Mouse (Mus musculus): ENCODE measurements around the gene Lama4. TPM values are rescaled to one million over a fixed set of nuclear protein-coding genes. Genes with fewer than 3 reads are reported as not detected.

Gene Lama4
- polyA plus RNA-seq, 1 experiment from 2014 or later = 20.2 TPM

GRCm38 (mm10) chr10:39104803-39105449 lies 139.6 kb downstream of the Lama4 start:
- Histone ChIP-seq H3K4me2 (replicated peaks; ENCODE audit: low read depth, low read length) (no peak overlapping the region), H3K36me3 (ENCODE audit: control insufficient read depth, insufficient read depth, low read length) (no peaks in the 10 kb centered on the region), H3K9ac (ENCODE audit: low read depth, low read length) (no peak overlapping the region), H3K27ac (ENCODE audit: low read depth, low read length) (no peak overlapping the region), H3K9me3 (ENCODE audit: control insufficient read depth, low read length) (no peaks in the 10 kb centered on the region), H3K4me3 (ENCODE audit: low read depth, low read length) (no peak overlapping the region), H3K4me1 (replicated peaks; ENCODE audit: control insufficient read depth, insufficient read depth, low read length) (no peaks in the 10 kb centered on the region), H3K27me3 (ENCODE audit: control insufficient read depth, insufficient read depth, low read length) (no peaks in the 10 kb centered on the region)
- DNase-seq (ENCODE audit: low spot score) (no peak), ATAC-seq (ENCODE audit: low FRiP score) (no peak)
- WGBS = 92% methylated on average over 8 of the region's 8 CpGs

DNA sequence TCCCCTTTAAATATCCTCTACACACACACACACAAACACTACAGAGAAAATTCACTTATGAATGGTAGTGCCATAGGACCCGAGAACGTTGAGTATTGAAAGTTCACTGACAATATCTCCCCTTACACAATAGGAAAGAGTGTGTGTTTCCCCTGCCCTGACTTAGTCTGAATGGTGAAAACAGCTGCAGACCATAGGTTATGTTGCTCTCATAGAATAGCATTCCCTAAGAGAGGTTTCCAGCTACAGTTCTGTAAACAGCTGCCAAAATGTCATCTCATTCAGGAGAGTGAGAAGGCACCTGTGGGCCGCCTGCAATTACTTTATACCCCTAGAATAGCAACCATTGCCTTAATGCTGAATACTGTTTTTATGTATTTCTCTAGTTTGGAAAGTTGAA lies 141.1 kb downstream of the Lama4 start:
- Histone ChIP-seq H3K27ac (ENCODE audit: low read depth, low read length) (no peak overlapping the region), H3K36me3 (ENCODE audit: control insufficient read depth, insufficient read depth, low read length) (no peaks in the 10 kb centered on the region), H3K4me2 (replicated peaks; ENCODE audit: low read depth, low read length) (no peak overlapping the region), H3K4me1 (replicated peaks; ENCODE audit: control insufficient read depth, insufficient read depth, low read length) (no peaks in the 10 kb centered on the region), H3K9me3 (ENCODE audit: control insufficient read depth, low read length) (no peaks in the 10 kb centered on the region), H3K27me3 (ENCODE audit: control insufficient read depth, insufficient read depth, low read length) (no peaks in the 10 kb centered on the region), H3K4me3 (ENCODE audit: low read depth, low read length) (no peak overlapping the region), H3K9ac (ENCODE audit: low read depth, low read length) (no peak overlapping the region)
- ATAC-seq (ENCODE audit: low FRiP score) (no peak), DNase-seq (ENCODE audit: low spot score) (no peak)
- WGBS = 70% methylated on average over 3 of the region's 3 CpGs

DNA sequence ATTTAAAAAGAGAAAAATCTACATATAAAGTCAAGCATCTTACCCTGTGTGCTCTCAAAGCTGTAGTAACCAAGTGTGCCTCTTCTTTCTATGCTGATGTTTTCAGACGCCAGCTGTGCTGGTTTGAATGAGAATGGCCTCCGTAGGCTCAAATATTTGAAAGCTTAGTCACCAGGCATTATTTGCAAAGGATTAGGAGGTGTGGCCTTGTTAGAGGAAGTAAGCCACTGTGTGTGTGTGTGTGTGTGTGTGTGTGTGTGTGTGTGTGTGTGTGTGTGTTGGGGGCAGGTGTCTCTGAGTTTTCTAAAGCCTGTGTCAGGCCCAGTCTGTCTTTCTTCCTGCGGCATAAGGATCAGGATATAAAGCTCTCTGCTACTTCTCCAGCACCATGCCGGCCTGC lies 141.6 kb downstream of the Lama4 start:
- Histone ChIP-seq H3K27me3 (ENCODE audit: control insufficient read depth, insufficient read depth, low read length) (no peaks in the 10 kb centered on the region), H3K36me3 (ENCODE audit: control insufficient read depth, insufficient read depth, low read length) (no peaks in the 10 kb centered on the region), H3K4me2 (replicated peaks; ENCODE audit: low read depth, low read length) (no peak overlapping the region), H3K9ac (ENCODE audit: low read depth, low read length) (no peak overlapping the region), H3K4me1 (replicated peaks; ENCODE audit: control insufficient read depth, insufficient read depth, low read length) (no peaks in the 10 kb centered on the region), H3K27ac (ENCODE audit: low read depth, low read length) (no peak overlapping the region), H3K4me3 (ENCODE audit: low read depth, low read length) (no peak overlapping the region), H3K9me3 (ENCODE audit: control insufficient read depth, low read length) (no peaks in the 10 kb centered on the region)
- DNase-seq (ENCODE audit: low spot score) = no peak
- no peak for ATAC-seq (ENCODE audit: low FRiP score)
- WGBS = 54% methylated on average over 4 of the region's 4 CpGs

GRCm38 (mm10) chr10:39108837-39109488 lies 143.6 kb downstream of the Lama4 start:
- Histone ChIP-seq H3K4me1 (replicated peaks; ENCODE audit: control insufficient read depth, insufficient read depth, low read length) (no peaks in the 10 kb centered on the region), H3K9me3 (ENCODE audit: control insufficient read depth, low read length) (no peaks in the 10 kb centered on the region), H3K27me3 (ENCODE audit: control insufficient read depth, insufficient read depth, low read length) (no peaks in the 10 kb centered on the region), H3K27ac (ENCODE audit: low read depth, low read length) (no peak overlapping the region), H3K36me3 (ENCODE audit: control insufficient read depth, insufficient read depth, low read length) (no peaks in the 10 kb centered on the region), H3K4me2 (replicated peaks; ENCODE audit: low read depth, low read length) (no peak overlapping the region), H3K4me3 (ENCODE audit: low read depth, low read length) (no peak overlapping the region), H3K9ac (ENCODE audit: low read depth, low read length) (no peak overlapping the region)
- DNase-seq (ENCODE audit: low spot score) = no peak
- 82% methylated on average over 10 of the region's 10 CpGs for WGBS
- ATAC-seq (ENCODE audit: low FRiP score) = no peak

DNA sequence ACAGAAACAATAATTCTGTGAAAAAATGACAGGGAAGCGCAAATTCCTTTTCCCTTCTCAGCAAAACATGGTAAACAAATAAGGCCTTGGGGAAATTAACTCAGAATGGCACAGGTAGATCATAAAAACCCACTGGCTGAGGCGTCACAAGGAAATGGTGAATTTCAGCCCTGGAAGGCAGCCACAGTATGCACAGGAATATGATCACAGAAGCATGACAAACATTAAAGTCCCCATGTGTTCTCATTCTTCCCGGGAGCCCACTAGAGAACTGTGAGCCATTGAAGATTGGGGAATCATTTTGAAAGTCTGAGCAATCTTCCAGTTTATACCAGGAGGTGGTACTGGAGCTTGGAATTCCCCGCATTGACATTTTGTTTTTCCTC lies 144.2 kb downstream of the Lama4 start:
- H3K27ac ChIP-seq (ENCODE audit: low read depth, low read length) = no peak overlapping the region
- no peak overlapping the region for H3K9ac ChIP-seq (ENCODE audit: low read depth, low read length)
- no peak overlapping the region for H3K4me2 ChIP-seq (replicated peaks; ENCODE audit: low read depth, low read length)
- H3K27me3 ChIP-seq (ENCODE audit: control insufficient read depth, insufficient read depth, low read length) = no peaks in the 10 kb centered on the region
- H3K36me3 ChIP-seq (ENCODE audit: control insufficient read depth, insufficient read depth, low read length) = no peaks in the 10 kb centered on the region
- no peak for DNase-seq (ENCODE audit: low spot score)
- no peaks in the 10 kb centered on the region for H3K4me1 ChIP-seq (replicated peaks; ENCODE audit: control insufficient read depth, insufficient read depth, low read length)
- WGBS = 73% methylated on average over 4 of the region's 4 CpGs
- H3K4me3 ChIP-seq (ENCODE audit: low read depth, low read length) = no peak overlapping the region
- ATAC-seq (ENCODE audit: low FRiP score) = no peak
- H3K9me3 ChIP-seq (ENCODE audit: control insufficient read depth, low read length) = no peaks in the 10 kb centered on the region

- Histone ChIP-seq H3K4me1 (replicated peaks; ENCODE audit: control insufficient read depth, insufficient read depth, low read length) (no peaks in the 10 kb centered on the region), H3K9me3 (ENCODE audit: control insufficient read depth, low read length) (no peaks in the 10 kb centered on the region), H3K9ac (ENCODE audit: low read depth, low read length) (no peak overlapping the region), H3K36me3 (ENCODE audit: control insufficient read depth, insufficient read depth, low read length) (no peaks in the 10 kb centered on the region), H3K4me2 (replicated peaks; ENCODE audit: low read depth, low read length) (no peak overlapping the region), H3K4me3 (ENCODE audit: low read depth, low read length) (no peak overlapping the region), H3K27me3 (ENCODE audit: control insufficient read depth, insufficient read depth, low read length) (no peaks in the 10 kb centered on the region), H3K27ac (ENCODE audit: low read depth, low read length) (no peak overlapping the region)
- ATAC-seq (ENCODE audit: low FRiP score) (no peak), DNase-seq (ENCODE audit: low spot score) (no peak)
- WGBS = 43% methylated on average over 4 of the region's 4 CpGs
Observed at GRCm38 (mm10) chr10:39121412-39121811, 156.1 kb downstream of the Lama4 start.

- no peaks in the 10 kb centered on the region for H3K9me3 ChIP-seq (ENCODE audit: control insufficient read depth, low read length)
- no peaks in the 10 kb centered on the region for H3K27me3 ChIP-seq (ENCODE audit: control insufficient read depth, insufficient read depth, low read length)
- H3K27ac ChIP-seq (ENCODE audit: low read depth, low read length) = no peak within 1 kb of the TSS
- DNase-seq (ENCODE audit: low spot score) = peak; percentile 93
- WGBS = 5% methylated on average over 47 of the region's 47 CpGs
- peak within 1 kb of the TSS; percentile 61 for H3K4me2 ChIP-seq (replicated peaks; ENCODE audit: low read depth, low read length)
- peak within 1 kb of the TSS; percentile 52 for H3K4me3 ChIP-seq (ENCODE audit: low read depth, low read length)
- peak; percentile 93 for ATAC-seq (ENCODE audit: low FRiP score)
- no peaks in the 10 kb centered on the region for H3K36me3 ChIP-seq (ENCODE audit: control insufficient read depth, insufficient read depth, low read length)
- no peaks in the 10 kb centered on the region for H3K4me1 ChIP-seq (replicated peaks; ENCODE audit: control insufficient read depth, insufficient read depth, low read length)
- peak within 1 kb of the TSS; percentile 67 for H3K9ac ChIP-seq (ENCODE audit: low read depth, low read length)
Observed at GRCm38 (mm10) chr10:39133462-39134310, 168.4 kb downstream of the Lama4 start, which contains the start of the genes Fam229b and Tube1. TSS of gene Fam229b (minus strand) at chr10:39133914. TSS of gene Tube1 (plus strand) at chr10:39133976.

DNA sequence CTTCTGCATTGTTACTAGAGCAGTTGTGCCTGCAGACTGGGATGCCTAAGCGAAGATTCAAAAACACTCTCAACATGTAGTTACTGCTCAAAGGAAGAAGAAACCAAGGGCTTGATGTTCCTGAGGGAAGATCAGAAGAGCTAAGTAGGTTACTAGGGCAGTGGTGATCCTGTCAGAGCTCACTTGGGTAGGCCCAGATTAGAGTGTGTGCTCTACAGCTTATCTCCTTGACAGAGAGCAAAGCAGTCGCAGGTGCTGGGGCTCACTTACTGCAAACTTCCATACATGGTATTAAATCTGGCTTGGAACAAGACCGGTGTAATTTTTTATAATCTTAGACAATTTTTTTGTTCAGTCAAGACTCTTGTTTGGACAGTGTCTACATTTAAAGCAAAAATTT lies 172.5 kb downstream of the Lama4 start:
- H3K9me3 ChIP-seq (ENCODE audit: control insufficient read depth, low read length) = no peaks in the 10 kb centered on the region
- no peaks in the 10 kb centered on the region for H3K36me3 ChIP-seq (ENCODE audit: control insufficient read depth, insufficient read depth, low read length)
- H3K27me3 ChIP-seq (ENCODE audit: control insufficient read depth, insufficient read depth, low read length) = no peaks in the 10 kb centered on the region
- 93% methylated on average over 3 of the region's 3 CpGs for WGBS
- H3K4me3 ChIP-seq (ENCODE audit: low read depth, low read length) = no peak overlapping the region
- ATAC-seq (ENCODE audit: low FRiP score) (no peak), DNase-seq (ENCODE audit: low spot score) (no peak)
- H3K4me1 ChIP-seq (replicated peaks; ENCODE audit: control insufficient read depth, insufficient read depth, low read length) = no peaks in the 10 kb centered on the region
- no peak overlapping the region for H3K4me2 ChIP-seq (replicated peaks; ENCODE audit: low read depth, low read length)
- H3K9ac ChIP-seq (ENCODE audit: low read depth, low read length) = no peak overlapping the region
- no peak overlapping the region for H3K27ac ChIP-seq (ENCODE audit: low read depth, low read length)
